Mouse (Mus musculus) naive thymus-derived CD4-positive, alpha-beta T cell, adult 2 months (primary cell): ENCODE measurements at regions not wholly inside any gene's neighbourhood (a gene's known extent, or its start where the extent isn't known, plus 50 kb on each side); places are given as distances from the start of the nearest gene placed in this dataset.

Experiments used
- DNase-seq: peaks from one replicate; pipeline ENCODE4 v3.0.0-alpha.2; 2011; ENCODE audit warnings: low read depth

- no peak for DNase-seq
Measured at GRCm38 (mm10) chr5:148615706-148616366, 63.2 kb upstream of the Ubl3 start.

GRCm38 (mm10) chr5:148615117-148615516 is 62.5 kb upstream of the Ubl3 start:
- no peak for DNase-seq

DNA sequence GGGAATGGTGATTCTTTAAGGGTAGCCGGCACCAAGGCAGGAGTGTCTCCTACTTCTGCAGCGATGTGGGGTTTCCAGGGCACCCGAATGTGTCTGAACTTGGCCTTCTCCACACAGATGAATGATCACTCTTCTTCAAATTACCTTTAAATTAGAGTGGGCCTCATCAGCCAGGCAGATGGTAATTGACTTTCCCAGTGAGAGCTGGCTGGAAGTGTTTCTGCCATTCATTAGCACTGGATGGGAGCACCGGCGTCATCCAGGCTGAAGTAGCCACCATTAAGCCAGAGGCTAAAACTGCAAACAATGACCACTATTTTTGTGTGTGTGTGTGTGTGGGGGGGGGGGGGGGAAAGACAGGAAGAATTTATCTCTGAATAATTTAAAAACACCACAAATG is 58.7 kb upstream of the Ubl3 start:
- no peak for DNase-seq

- DNase-seq: no peak
Measured at GRCm38 (mm10) chr5:148609506-148609880, 56.9 kb upstream of the Ubl3 start.

DNA sequence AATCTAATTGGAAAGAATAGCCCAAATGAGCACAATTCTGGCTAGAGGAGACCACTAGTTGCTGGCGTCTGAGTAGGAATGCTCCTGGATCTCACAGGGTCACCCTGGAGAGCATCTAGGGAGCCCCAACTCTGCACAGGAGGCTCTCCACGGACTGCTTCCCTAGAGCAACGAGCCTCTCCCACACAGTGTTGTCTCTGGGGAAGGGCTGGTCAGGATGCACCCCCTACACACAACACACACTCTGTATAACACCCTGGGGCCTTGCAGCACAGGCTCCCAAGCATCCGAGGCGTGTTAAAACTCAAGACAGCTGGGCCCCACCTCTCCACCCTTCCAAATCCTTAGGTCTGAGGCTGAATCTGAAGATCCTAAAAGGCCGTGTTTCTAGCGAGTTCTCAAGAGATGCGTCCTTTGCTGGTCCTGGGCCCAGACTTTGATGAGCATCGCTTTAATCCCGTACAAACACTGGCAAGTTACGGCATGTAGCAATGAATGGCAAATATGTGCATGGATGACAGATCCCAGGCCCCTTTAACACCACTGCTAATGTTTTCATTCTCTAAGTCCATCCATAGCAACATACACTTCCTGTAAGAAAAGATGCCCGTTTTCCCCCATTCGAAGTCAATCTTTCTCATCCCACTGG is 56.4 kb upstream of the Ubl3 start:
- no peak for DNase-seq

DNA sequence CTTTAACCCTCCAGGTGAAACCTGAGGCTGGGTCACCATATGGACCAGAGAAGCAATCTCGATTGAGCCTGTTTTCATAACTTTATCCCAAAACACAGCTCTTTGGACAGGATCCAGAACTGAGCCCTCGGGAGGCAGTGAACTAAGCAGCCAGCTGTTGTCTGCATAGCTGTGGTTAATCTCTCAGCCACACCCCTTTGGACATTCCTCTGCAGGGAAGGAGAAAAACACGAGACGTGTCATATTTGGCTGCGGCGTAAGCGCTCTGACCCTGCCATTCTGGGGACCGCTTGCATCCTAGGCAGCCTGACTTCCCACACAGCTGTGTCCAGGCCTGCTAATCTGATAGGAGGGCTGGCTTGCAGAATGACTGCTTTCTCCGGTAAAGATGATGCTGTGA is 55.6 kb upstream of the Ubl3 start:
- DNase-seq: no peak

DNA sequence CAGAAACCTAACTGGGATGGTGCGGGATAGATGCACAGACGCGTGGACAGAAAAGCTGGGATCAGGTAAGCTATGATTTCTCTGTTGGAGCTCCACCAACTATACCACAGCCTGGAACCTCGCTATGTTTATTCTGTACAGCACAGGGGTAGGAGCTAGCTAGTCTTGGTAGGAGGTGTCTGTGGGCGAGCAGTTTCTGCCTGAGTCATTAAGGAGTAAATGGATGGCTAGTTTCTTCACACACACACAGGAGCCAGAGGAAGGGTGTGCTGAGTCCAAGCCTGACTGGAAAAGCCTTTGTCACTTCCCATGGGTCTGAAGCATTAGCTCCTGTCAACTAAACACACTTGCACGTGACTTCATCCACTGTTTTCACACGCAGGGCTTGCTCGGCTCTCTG is 53.1 kb upstream of the Ubl3 start:
- DNase-seq: no peak
